Mouse (Mus musculus): ENCODE measurements at regions not wholly inside any gene's neighbourhood (a gene's known extent, or its start where the extent isn't known, plus 50 kb on each side); places are given as distances from the start of the nearest gene placed in this dataset.

GRCm38 (mm10) chr12:50158143-50158542 lies 490.8 kb downstream of the Prkd1 start:
- TF ChIP-seq POLR2A (IDR thresholded peaks at IDR 0.05; ENCODE audit: borderline replicate concordance, extremely low read depth, insufficient read depth, insufficient read length, poor library complexity, severe bottlenecking) = no peak
- TF ChIP-seq CTCF (IDR thresholded peaks at IDR 0.05; ENCODE audit: borderline replicate concordance, extremely low read depth, insufficient read depth, insufficient read length) = no peak

Measured in brain, embryonic 14.5 days (tissue).